Mouse (Mus musculus) embryo, embryonic 10 days (tissue): ENCODE data around the gene Zbtb9.

ENCODE experiments used
- DNase-seq: peaks from one replicate; pipeline ENCODE4 v3.0.0-alpha.2; 2015; ENCODE audit warnings: low spot score

Zbtb9 gene

GRCm38 (mm10) chr17:27011998-27012672 is 39.2 kb downstream of the Zbtb9 start:
- DNase-seq, result no peak

- DNase-seq, result peak; percentile 43
These were observed 39.9 kb downstream of the Zbtb9 start for GRCm38 (mm10) chr17:27012909-27013308.

- DNase-seq, result peak; percentile 95
These were observed 44.9 kb downstream of the Zbtb9 start for GRCm38 (mm10) chr17:27017564-27018499.

GRCm38 (mm10) chr17:27018555-27019196 is 45.7 kb downstream of the Zbtb9 start:
- no peak for DNase-seq

GRCm38 (mm10) chr17:27021076-27021475 is 48.1 kb downstream of the Zbtb9 start:
- no peak for DNase-seq

GRCm38 (mm10) chr17:27021736-27022135 is 48.8 kb downstream of the Zbtb9 start:
- DNase-seq, result no peak

GRCm38 (mm10) chr17:27023342-27023741 is 50.4 kb downstream of the Zbtb9 start:
- no peak for DNase-seq

- no peak for DNase-seq
These were observed 52.4 kb downstream of the Zbtb9 start for GRCm38 (mm10) chr17:27025326-27025902.

GRCm38 (mm10) chr17:27025951-27026350 is 53.0 kb downstream of the Zbtb9 start:
- no peak for DNase-seq

GRCm38 (mm10) chr17:27027460-27028283 is 54.7 kb downstream of the Zbtb9 start:
- no peak for DNase-seq

- peak; percentile 92 for DNase-seq
These were observed 55.4 kb downstream of the Zbtb9 start for GRCm38 (mm10) chr17:27028284-27028795.

- DNase-seq, result no peak
These were observed 55.9 kb downstream of the Zbtb9 start, which contains the start of gene Bak1 for GRCm38 (mm10) chr17:27028909-27029308. Gene Bak1, minus strand, starts transcription at chr17:27029009.

GRCm38 (mm10) chr17:27029431-27029830 is 56.5 kb downstream of the Zbtb9 start:
- no peak for DNase-seq

- no peak for DNase-seq
These were observed 57.9 kb downstream of the Zbtb9 start for GRCm38 (mm10) chr17:27030896-27031295.

- DNase-seq, result no peak
These were observed 59.4 kb downstream of the Zbtb9 start for GRCm38 (mm10) chr17:27032328-27032727.

- peak; percentile 95 for DNase-seq
These were observed 59.9 kb downstream of the Zbtb9 start for GRCm38 (mm10) chr17:27032869-27033268.

GRCm38 (mm10) chr17:27036465-27036864 is 63.5 kb downstream of the Zbtb9 start:
- DNase-seq, result no peak

- DNase-seq, result no peak
These were observed 65.5 kb downstream of the Zbtb9 start for GRCm38 (mm10) chr17:27038335-27039050.

- DNase-seq, result no peak
These were observed 66.6 kb downstream of the Zbtb9 start for GRCm38 (mm10) chr17:27039432-27040102.
